Mouse (Mus musculus): ENCODE data around the gene Gm10518. TPM values are rescaled to one million over a fixed set of nuclear protein-coding genes. Genes with fewer than 3 reads are reported as not detected.

The Gm10518 gene
- total and polyA plus RNA-seq, 3 experiments = 0.40 to 8.0 TPM; not detected in 1

DNA sequence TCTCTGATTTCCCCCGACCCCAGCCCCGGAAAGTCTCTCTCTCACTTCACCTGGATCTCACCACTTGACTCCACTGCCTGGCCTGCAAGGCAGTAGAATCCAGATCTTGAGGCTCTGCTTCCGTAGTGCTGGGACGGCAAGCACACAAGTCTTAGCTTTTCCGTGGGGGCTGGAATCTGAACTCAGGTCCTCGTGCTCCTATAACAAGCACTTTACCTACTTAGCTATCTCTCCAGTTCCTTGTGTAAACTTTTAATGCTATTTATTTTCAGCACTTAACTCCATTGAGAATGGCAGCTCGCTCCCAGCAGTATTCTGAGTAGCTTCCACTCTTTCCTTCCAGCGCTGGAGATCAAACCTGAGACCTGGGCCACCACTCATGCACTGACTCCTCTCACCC, 26.3 kb upstream of the Gm10518 start:
- dilution Hi-C loops (cut with MboI; ENCODE audit: extremely low pct_ligation_motif_present, extremely low pct_unique_long_range_greater_than_20kb, low sequenced_read_pairs) = no loop called here
- peaks cover 69 to 98% of the 10 kb centered on the region in 2 experiments for H3K36me3 ChIP-seq (replicated peaks in 1 of 2; ENCODE audit: control insufficient read depth in 1 of 2, insufficient read depth in 1 of 2, low read length in 1 of 2)
- in situ Hi-C loops (cut with MboI; ENCODE audit: low pct_ligation_motif_present, low pct_unique_long_range_greater_than_20kb, low sequenced_read_pairs) = no loop called here

GRCm38 (mm10) chr1:179784098-179784497, 19.1 kb upstream of the Gm10518 start:
- dilution Hi-C loops (cut with MboI; ENCODE audit: extremely low pct_ligation_motif_present, extremely low pct_unique_long_range_greater_than_20kb, low sequenced_read_pairs) = no loop called here
- peak; percentile 43 for TF ChIP-seq BHLHE40 (IDR thresholded peaks at IDR 0.05; ENCODE audit: low read depth, low read length)
- TF ChIP-seq ZNF384 (IDR thresholded peaks at IDR 0.05; ENCODE audit: low read depth, low read length) = peak; percentile 82
- peak; percentile 78 for TF ChIP-seq ETS1 (conservative IDR thresholded peaks at IDR 0.05; ENCODE audit: low read depth, low read length)
- TF ChIP-seq RAD21 (IDR thresholded peaks at IDR 0.05; ENCODE audit: low read depth, low read length) = no peak
- peak; percentile 74; the same call in 1 of the 2 replicates for TF ChIP-seq CHD1 (IDR thresholded peaks at IDR 0.05; ENCODE audit: low read depth, low read length)
- TF ChIP-seq ZC3H11A (IDR thresholded peaks at IDR 0.05; ENCODE audit: low read depth, low read length) = no peak
- TF ChIP-seq POLR2A (IDR thresholded peaks at IDR 0.05; ENCODE audit: low read depth, low read length) = peak; percentile 31; the same call in 1 of the 2 replicates
- TF ChIP-seq MAFK (IDR thresholded peaks at IDR 0.05; ENCODE audit: insufficient replicate concordance, low read length) = no peak
- TF ChIP-seq KAT2A (IDR thresholded peaks at IDR 0.05; ENCODE audit: insufficient replicate concordance, low read length) = 0 out of 2 replicates have a peak, but pooled peaks have one; percentile 13
- TF ChIP-seq TBP (conservative IDR thresholded peaks at IDR 0.05; ENCODE audit: low read depth, low read length) = 0 out of 2 replicates have a peak, but pooled peaks have one; percentile 51
- TF ChIP-seq TCF12 (IDR thresholded peaks at IDR 0.05; ENCODE audit: low read depth, low read length) = peak; percentile 69
- no peak for TF ChIP-seq JUN (IDR thresholded peaks at IDR 0.05; ENCODE audit: insufficient read depth, low read depth, low read length)
- no peak for TF ChIP-seq CHD2 (IDR thresholded peaks at IDR 0.05; ENCODE audit: low read length)
- peak; percentile 57 for TF ChIP-seq EP300 (IDR thresholded peaks at IDR 0.05; ENCODE audit: low read length)
- 0 out of 2 replicates have a peak, but pooled peaks have one; percentile 59 for TF ChIP-seq MEF2A (IDR thresholded peaks at IDR 0.05; ENCODE audit: borderline replicate concordance, low read depth, low read length)
- 0 out of 2 replicates have a peak, but pooled peaks have one; percentile 45 for TF ChIP-seq MAZ (IDR thresholded peaks at IDR 0.05; ENCODE audit: low read depth, low read length)
- peak; percentile 77 for TF ChIP-seq USF2 (conservative IDR thresholded peaks at IDR 0.05; ENCODE audit: low read depth, low read length)
- peak; percentile 77 for TF ChIP-seq USF1 (IDR thresholded peaks at IDR 0.05; ENCODE audit: low read depth, low read length)
- TF ChIP-seq ELF1 (IDR thresholded peaks at IDR 0.05; ENCODE audit: low read depth, low read length) = peak; percentile 68
- peak; percentile 74; the same call in 1 of the 2 replicates for TF ChIP-seq MYC (IDR thresholded peaks at IDR 0.05; ENCODE audit: low read depth, low read length)
- peak; percentile 41 for TF ChIP-seq MXI1 (IDR thresholded peaks at IDR 0.05; ENCODE audit: low read depth, low read length)
- peak; percentile 81 for TF ChIP-seq IRF4 (IDR thresholded peaks at IDR 0.05; ENCODE audit: low read depth, low read length)
- 0 out of 2 replicates have a peak, but pooled peaks have one; percentile 24 for TF ChIP-seq ZMIZ1 (IDR thresholded peaks at IDR 0.05; ENCODE audit: low read depth, low read length)
- TF ChIP-seq HCFC1 (IDR thresholded peaks at IDR 0.05; ENCODE audit: low read depth, low read length) = no peak
- TF ChIP-seq JUND (conservative IDR thresholded peaks at IDR 0.05; ENCODE audit: low read depth, low read length) = peak; percentile 51; the same call in 1 of the 2 replicates

More for the DNA sequence above, 26.3 kb upstream of the Gm10518 start:
- no peak overlapping the region for H3K27ac ChIP-seq (ENCODE audit: insufficient read depth, low read depth)
- peaks cover 4% of the 10 kb centered on the region for H3K79me2 ChIP-seq (replicated peaks; ENCODE audit: control insufficient read depth, extremely low read depth, insufficient read depth, poor library complexity, severe bottlenecking)
- no peak overlapping the region for H3K4me2 ChIP-seq (ENCODE audit: insufficient read depth, low read depth, poor library complexity, severe bottlenecking)
- no peaks in the 10 kb centered on the region for H3K27me3 ChIP-seq (replicated peaks)
- H3K9me3 ChIP-seq (replicated peaks; ENCODE audit: low read length) = no peaks in the 10 kb centered on the region
- DNase-seq (ENCODE audit: extremely low read depth) = no peak
- TF ChIP-seq POLR2A (IDR thresholded peaks at IDR 0.05; ENCODE audit: low read depth, low read length) (no peak), ETS1 (conservative IDR thresholded peaks at IDR 0.05; ENCODE audit: low read depth, low read length) (no peak), CHD2 (IDR thresholded peaks at IDR 0.05; ENCODE audit: low read length) (no peak), ZKSCAN1 (IDR thresholded peaks at IDR 0.05; ENCODE audit: borderline replicate concordance, low read depth, low read length) (no peak), USF1 (IDR thresholded peaks at IDR 0.05; ENCODE audit: low read depth, low read length) (no peak), MYC (IDR thresholded peaks at IDR 0.05; ENCODE audit: low read depth, low read length) (no peak), PAX5 (IDR thresholded peaks at IDR 0.05; ENCODE audit: low read length) (no peak), POLR2AphosphoS2 (IDR thresholded peaks at IDR 0.05; ENCODE audit: low read depth, low read length) (no peak), ZC3H11A (IDR thresholded peaks at IDR 0.05; ENCODE audit: low read depth, low read length) (no peak), MAZ (IDR thresholded peaks at IDR 0.05; ENCODE audit: low read depth, low read length) (no peak), MAX (IDR thresholded peaks at IDR 0.05; ENCODE audit: low read length) (no peak), MAFK (IDR thresholded peaks at IDR 0.05; ENCODE audit: insufficient replicate concordance, low read length) (no peak), NELFE (IDR thresholded peaks at IDR 0.05; ENCODE audit: low read depth, low read length) (no peak), ZNF384 (IDR thresholded peaks at IDR 0.05; ENCODE audit: low read depth, low read length) (no peak), CTCF (conservative IDR thresholded peaks at IDR 0.05 in 1 of 2, IDR thresholded peaks at IDR 0.05 in 1 of 2; ENCODE audit: low read depth in 2 of 2, low read length in 2 of 2) (no peak), USF2 (conservative IDR thresholded peaks at IDR 0.05; ENCODE audit: low read depth, low read length) (no peak), GABPA (IDR thresholded peaks at IDR 0.05; ENCODE audit: insufficient replicate concordance, low read depth, low read length) (no peak), EP300 (IDR thresholded peaks at IDR 0.05; ENCODE audit: low read length) (no peak), UBTF (IDR thresholded peaks at IDR 0.05; ENCODE audit: low read depth, low read length) (no peak), MXI1 (IDR thresholded peaks at IDR 0.05; ENCODE audit: low read depth, low read length) (no peak)
- peaks cover 0 to 11% of the 10 kb centered on the region in 2 experiments; a peak in 2 of 4 replicates for H3K4me1 ChIP-seq (ENCODE audit: control insufficient read depth in 1 of 2, insufficient read depth in 2 of 2)
- no peak overlapping the region for H3K9ac ChIP-seq (ENCODE audit: insufficient read depth, low read depth)
- no peak overlapping the region for H3K4me3 ChIP-seq (replicated peaks in 1 of 3; ENCODE audit: low read depth in 2 of 3, low read length in 2 of 3, poor library complexity in 1 of 3)

More at GRCm38 (mm10) chr1:179784098-179784497, 19.1 kb upstream of the Gm10518 start:
- Histone ChIP-seq H3K79me2 (replicated peaks; ENCODE audit: control insufficient read depth, extremely low read depth, insufficient read depth, poor library complexity, severe bottlenecking) (peaks cover 15% of the 10 kb centered on the region), H3K4me1 (ENCODE audit: control insufficient read depth in 1 of 2, insufficient read depth in 2 of 2) (peaks cover 4 to 59% of the 10 kb centered on the region in 2 experiments; a peak in 3 of 4 replicates), H3K27me3 (replicated peaks) (no peaks in the 10 kb centered on the region), H3K9me3 (replicated peaks; ENCODE audit: low read length) (no peaks in the 10 kb centered on the region), H3K27ac (ENCODE audit: insufficient read depth, low read depth) (peak overlapping the region; percentile 93), H3K4me3 (replicated peaks in 1 of 3; ENCODE audit: low read depth in 2 of 3, low read length in 2 of 3, poor library complexity in 1 of 3) (peak overlapping the region in 2 of 3 experiments; percentile 34 to 45), H3K4me2 (ENCODE audit: insufficient read depth, low read depth, poor library complexity, severe bottlenecking) (peak overlapping the region; percentile 25), H3K36me3 (replicated peaks in 1 of 2; ENCODE audit: control insufficient read depth in 1 of 2, insufficient read depth in 1 of 2, low read length in 1 of 2) (peaks cover 30 to 46% of the 10 kb centered on the region in 2 experiments), H3K9ac (ENCODE audit: insufficient read depth, low read depth) (peak overlapping the region; percentile 53; the same call in 1 of the 2 replicates)
- in situ Hi-C loops (cut with MboI; ENCODE audit: low pct_ligation_motif_present, low pct_unique_long_range_greater_than_20kb, low sequenced_read_pairs) = no loop called here
- peak; percentile 81 for DNase-seq (ENCODE audit: extremely low read depth)

Measured in CH12.LX (cell line).